Mouse (Mus musculus): ENCODE measurements around the gene Diras1. TPM values are rescaled to one million over a fixed set of nuclear protein-coding genes. Genes with fewer than 3 reads are reported as not detected.

Diras1 gene
- polyA plus RNA-seq, 2 experiments = not detected

DNA sequence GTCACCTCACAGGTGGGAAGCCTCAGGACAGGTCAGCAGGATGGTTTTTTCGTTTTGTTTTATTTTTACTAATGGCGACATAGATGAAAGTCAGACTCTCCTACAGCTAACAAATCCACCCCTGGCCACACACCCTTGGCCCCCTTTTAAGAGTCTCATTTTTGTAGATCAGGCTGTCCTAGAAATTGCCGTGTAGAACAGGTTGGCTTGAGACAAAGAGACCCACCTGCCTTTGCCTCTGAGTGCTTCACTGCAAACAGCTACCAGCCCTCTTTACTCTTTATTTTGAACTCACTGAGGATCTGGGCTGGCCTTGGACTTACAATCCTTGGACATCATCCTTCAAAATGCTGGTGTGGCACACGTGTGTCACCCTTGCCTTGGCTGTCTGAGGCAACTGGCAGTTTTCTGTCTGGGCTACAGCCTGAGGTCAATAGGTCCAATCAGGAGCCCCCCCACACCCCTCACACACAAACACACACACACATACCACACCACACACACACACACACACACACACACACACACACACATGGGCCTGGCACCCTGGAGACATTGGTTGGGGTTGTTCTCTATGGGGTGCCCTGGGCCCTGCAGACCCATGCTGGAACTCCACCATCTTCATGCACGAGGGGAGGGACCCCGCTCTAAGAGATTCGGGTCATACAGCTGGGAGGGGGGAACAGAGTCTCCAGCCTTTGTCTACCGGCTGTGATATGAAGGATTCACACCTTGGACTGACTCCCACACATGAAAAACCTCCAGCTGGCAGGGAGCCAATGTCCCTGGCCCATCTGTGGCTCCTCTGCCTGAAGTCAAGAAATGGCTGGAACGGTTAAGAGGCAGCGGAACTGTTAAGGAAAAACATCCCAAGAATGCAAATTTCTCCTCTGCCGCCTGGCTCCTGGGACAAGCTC, 53.1 kb downstream of the Diras1 start:
- H3K27ac ChIP-seq = no peak overlapping the region
- H3K4me3 ChIP-seq (ENCODE audit: insufficient read depth in 1 of 2, low read depth in 2 of 2, low read length in 2 of 2) = no peak overlapping the region
- no peak overlapping the region for H3K9ac ChIP-seq (replicated peaks)
- H3K9me3 ChIP-seq (ENCODE audit: control insufficient read depth, low read length) = no peaks in the 10 kb centered on the region
- no peak for DNase-seq (ENCODE audit: low read depth in 3 of 3, low spot score in 3 of 3)
- no peaks in the 10 kb centered on the region for H3K27me3 ChIP-seq (ENCODE audit: control insufficient read depth, insufficient read depth, low read length)
- 53% methylated on average over 11 of the region's 11 CpGs for WGBS (ENCODE audit: insufficient replicate concordance)
- no peaks in the 10 kb centered on the region for H3K36me3 ChIP-seq (replicated peaks; ENCODE audit: control insufficient read depth, insufficient read depth, low read depth)
- H3K4me2 ChIP-seq (ENCODE audit: low read depth) = no peak overlapping the region
- no peak for ATAC-seq (ENCODE audit: insufficient read depth)
- H3K4me1 ChIP-seq (replicated peaks; ENCODE audit: control insufficient read depth in 2 of 2, insufficient read depth in 2 of 2, low read length in 1 of 2) = peaks cover 0 to 4% of the 10 kb centered on the region in 2 experiments; a peak in 1 of 4 replicates
- TF ChIP-seq CTCF (IDR thresholded peaks at IDR 0.05; ENCODE audit: low read depth) = no peak
- TF ChIP-seq EP300 (IDR thresholded peaks at IDR 0.05; ENCODE audit: low read depth) = no peak

DNA sequence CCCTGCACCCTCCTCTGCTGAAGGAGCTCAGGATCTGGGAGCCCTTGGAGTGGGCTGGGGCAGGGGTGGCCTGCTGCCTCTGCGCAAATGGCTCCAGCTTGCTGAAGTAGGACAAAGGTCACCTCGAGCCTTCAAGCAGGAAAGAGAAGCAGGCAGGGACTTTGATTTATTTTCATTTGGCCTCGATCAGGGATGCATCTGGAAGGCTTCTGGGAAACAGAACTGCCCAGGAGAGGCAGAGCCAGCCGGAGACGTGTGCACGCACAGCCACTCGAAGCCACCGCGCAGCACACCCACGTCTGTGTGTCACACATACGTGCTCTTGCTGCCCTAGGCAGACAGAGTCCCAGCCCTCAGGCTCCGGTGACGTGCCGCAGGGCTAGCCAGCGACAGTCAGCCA, 53.9 kb downstream of the Diras1 start:
- TF ChIP-seq CTCF (IDR thresholded peaks at IDR 0.05; ENCODE audit: low read depth) = no peak
- no peak for TF ChIP-seq EP300 (IDR thresholded peaks at IDR 0.05; ENCODE audit: low read depth)
- Histone ChIP-seq H3K27me3 (ENCODE audit: control insufficient read depth, insufficient read depth, low read length) (no peaks in the 10 kb centered on the region), H3K4me3 (ENCODE audit: insufficient read depth in 1 of 2, low read depth in 2 of 2, low read length in 2 of 2) (no peak overlapping the region), H3K9me3 (ENCODE audit: control insufficient read depth, low read length) (no peaks in the 10 kb centered on the region), H3K27ac (no peak overlapping the region), H3K4me2 (ENCODE audit: low read depth) (no peak overlapping the region), H3K36me3 (replicated peaks; ENCODE audit: control insufficient read depth, insufficient read depth, low read depth) (no peaks in the 10 kb centered on the region), H3K4me1 (replicated peaks; ENCODE audit: control insufficient read depth in 2 of 2, insufficient read depth in 2 of 2, low read length in 1 of 2) (peaks cover 0 to 8% of the 10 kb centered on the region in 2 experiments; a peak in 2 of 4 replicates), H3K9ac (replicated peaks) (no peak overlapping the region)
- ATAC-seq (ENCODE audit: insufficient read depth) (no peak), DNase-seq (ENCODE audit: low read depth in 3 of 3, low spot score in 3 of 3) (no peak)
- WGBS (ENCODE audit: insufficient replicate concordance) = 65% methylated on average over 15 of the region's 15 CpGs

DNA sequence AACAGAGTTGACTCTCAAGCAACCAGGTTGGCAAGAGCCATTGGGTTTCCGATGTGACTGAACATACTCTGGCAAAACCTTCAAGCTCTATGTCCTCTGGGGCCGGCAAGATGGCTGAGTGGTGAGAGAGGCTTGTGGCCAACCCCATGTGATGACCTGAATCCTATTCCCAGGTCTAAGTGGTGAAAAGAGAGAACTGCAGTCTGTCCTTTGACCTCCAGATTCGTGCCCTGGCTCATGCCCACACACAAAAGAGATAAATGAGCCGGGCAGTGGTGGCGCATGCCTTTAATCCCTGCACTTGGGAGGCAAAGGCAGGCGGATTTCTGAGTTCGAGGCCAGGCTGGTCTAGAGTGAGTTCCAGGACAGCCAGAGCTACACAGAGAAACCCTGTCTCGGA, 55.3 kb downstream of the Diras1 start:
- no peak overlapping the region for H3K9ac ChIP-seq (replicated peaks)
- H3K27ac ChIP-seq = no peak overlapping the region
- H3K36me3 ChIP-seq (replicated peaks; ENCODE audit: control insufficient read depth, insufficient read depth, low read depth) = no peaks in the 10 kb centered on the region
- H3K4me3 ChIP-seq (ENCODE audit: insufficient read depth in 1 of 2, low read depth in 2 of 2, low read length in 2 of 2) = no peak overlapping the region
- ATAC-seq (ENCODE audit: insufficient read depth) (no peak), DNase-seq (ENCODE audit: low read depth in 3 of 3, low spot score in 3 of 3) (no peak)
- H3K4me1 ChIP-seq (replicated peaks; ENCODE audit: control insufficient read depth in 2 of 2, insufficient read depth in 2 of 2, low read length in 1 of 2) = peaks cover 0 to 7% of the 10 kb centered on the region in 2 experiments; a peak in 2 of 4 replicates
- WGBS (ENCODE audit: insufficient replicate concordance) = 65% methylated on average over 8 of the region's 8 CpGs
- TF ChIP-seq CTCF (IDR thresholded peaks at IDR 0.05; ENCODE audit: low read depth) (no peak), EP300 (IDR thresholded peaks at IDR 0.05; ENCODE audit: low read depth) (no peak)
- H3K4me2 ChIP-seq (ENCODE audit: low read depth) = no peak overlapping the region
- no peaks in the 10 kb centered on the region for H3K9me3 ChIP-seq (ENCODE audit: control insufficient read depth, low read length)
- no peaks in the 10 kb centered on the region for H3K27me3 ChIP-seq (ENCODE audit: control insufficient read depth, insufficient read depth, low read length)

Other genes starting within 250 kb of the Diras1 start
- 26.1 and 35.6 TPM in 2 replicates for gene Sf3a2, start 227.5 kb downstream of the Diras1 start, polyA plus RNA-seq (2012; rRNA removed)
- 36.1 and 40.7 TPM in 2 replicates for gene Sf3a2, start 227.5 kb downstream of the Diras1 start, polyA plus RNA-seq (2014; fragmentation: Nextera tagmentation; extraction: Ambion mirVana)
- gene Plekhj1, start 227.0 kb downstream of the Diras1 start, polyA plus RNA-seq (2012; rRNA removed) = 46.7 and 50.8 TPM in 2 replicates
- 77.0 and 85.0 TPM in 2 replicates for gene Plekhj1, start 227.0 kb downstream of the Diras1 start, polyA plus RNA-seq (2014; fragmentation: Nextera tagmentation; extraction: Ambion mirVana)
- gene Amh, start 220.4 kb downstream of the Diras1 start, polyA plus RNA-seq (2012; rRNA removed) = 0.31 and 0.36 TPM in 2 replicates
- 0.08 TPM in 1 of 2 replicates, not detected in the other for gene Amh, start 220.4 kb downstream of the Diras1 start, polyA plus RNA-seq (2014; fragmentation: Nextera tagmentation; extraction: Ambion mirVana)
- gene Jsrp1, start 212.2 kb downstream of the Diras1 start, polyA plus RNA-seq (2012; rRNA removed) = 0.15 TPM in 1 of 2 replicates, not detected in the other
- not detected in 2 replicates for gene Jsrp1, start 212.2 kb downstream of the Diras1 start, polyA plus RNA-seq (2014; fragmentation: Nextera tagmentation; extraction: Ambion mirVana)
- 673 and 795 TPM in 2 replicates for gene Oaz1, start 199.0 kb downstream of the Diras1 start, polyA plus RNA-seq (2012; rRNA removed)
- 1,285 and 1,384 TPM in 2 replicates for gene Oaz1, start 199.0 kb downstream of the Diras1 start, polyA plus RNA-seq (2014; fragmentation: Nextera tagmentation; extraction: Ambion mirVana)
- gene Lingo3, start 181.6 kb downstream of the Diras1 start, polyA plus RNA-seq (2012; rRNA removed) = 0.01 TPM in 1 of 2 replicates, not detected in the other
- gene Lingo3, start 181.6 kb downstream of the Diras1 start, polyA plus RNA-seq (2014; fragmentation: Nextera tagmentation; extraction: Ambion mirVana) = 0.04 TPM in 1 of 2 replicates, not detected in the other
- 196 and 215 TPM in 2 replicates for gene Lsm7, start 170.5 kb downstream of the Diras1 start, polyA plus RNA-seq (2012; rRNA removed)
- 178 and 181 TPM in 2 replicates for gene Lsm7, start 170.5 kb downstream of the Diras1 start, polyA plus RNA-seq (2014; fragmentation: Nextera tagmentation; extraction: Ambion mirVana)
- gene Sppl2b, start 170.4 kb downstream of the Diras1 start, polyA plus RNA-seq (2012; rRNA removed) = 76.1 and 82.4 TPM in 2 replicates
- 34.7 and 44.5 TPM in 2 replicates for gene Sppl2b, start 170.4 kb downstream of the Diras1 start, polyA plus RNA-seq (2014; fragmentation: Nextera tagmentation; extraction: Ambion mirVana)
- gene Tmprss9, start 153.8 kb downstream of the Diras1 start, polyA plus RNA-seq (2012; rRNA removed) = 0.05 and 0.06 TPM in 2 replicates
- gene Tmprss9, start 153.8 kb downstream of the Diras1 start, polyA plus RNA-seq (2014; fragmentation: Nextera tagmentation; extraction: Ambion mirVana) = not detected in 2 replicates
- gene Timm13, start 124.7 kb downstream of the Diras1 start, polyA plus RNA-seq (2012; rRNA removed) = 114 and 145 TPM in 2 replicates
- 201 and 208 TPM in 2 replicates for gene Timm13, start 124.7 kb downstream of the Diras1 start, polyA plus RNA-seq (2014; fragmentation: Nextera tagmentation; extraction: Ambion mirVana)
- gene Lmnb2, start 107.4 kb downstream of the Diras1 start, polyA plus RNA-seq (2012; rRNA removed) = 9.5 and 11.3 TPM in 2 replicates
- 2.8 and 3.2 TPM in 2 replicates for gene Lmnb2, start 107.4 kb downstream of the Diras1 start, polyA plus RNA-seq (2014; fragmentation: Nextera tagmentation; extraction: Ambion mirVana)
- gene Gadd45b, start 95.6 kb downstream of the Diras1 start, polyA plus RNA-seq (2012; rRNA removed) = 1.3 and 1.9 TPM in 2 replicates
- gene Gadd45b, start 95.6 kb downstream of the Diras1 start, polyA plus RNA-seq (2014; fragmentation: Nextera tagmentation; extraction: Ambion mirVana) = 2.0 and 2.7 TPM in 2 replicates
- 0.19 and 0.25 TPM in 2 replicates for gene Gng7, start 10.7 kb downstream of the Diras1 start, polyA plus RNA-seq (2012; rRNA removed)
- gene Gng7, start 10.7 kb downstream of the Diras1 start, polyA plus RNA-seq (2014; fragmentation: Nextera tagmentation; extraction: Ambion mirVana) = 0.23 and 0.33 TPM in 2 replicates
- 4.2 and 4.4 TPM in 2 replicates for gene Slc39a3, start 11.8 kb upstream of the Diras1 start, polyA plus RNA-seq (2012; rRNA removed)
- 2.7 and 3.2 TPM in 2 replicates for gene Slc39a3, start 11.8 kb upstream of the Diras1 start, polyA plus RNA-seq (2014; fragmentation: Nextera tagmentation; extraction: Ambion mirVana)
- gene Sgta, start 34.5 kb upstream of the Diras1 start, polyA plus RNA-seq (2012; rRNA removed) = 38.4 and 43.6 TPM in 2 replicates
- 43.8 and 48.0 TPM in 2 replicates for gene Sgta, start 34.5 kb upstream of the Diras1 start, polyA plus RNA-seq (2014; fragmentation: Nextera tagmentation; extraction: Ambion mirVana)
- 20.5 and 21.7 TPM in 2 replicates for gene Thop1, start 44.4 kb upstream of the Diras1 start, polyA plus RNA-seq (2012; rRNA removed)
- 15.0 and 17.7 TPM in 2 replicates for gene Thop1, start 44.4 kb upstream of the Diras1 start, polyA plus RNA-seq (2014; fragmentation: Nextera tagmentation; extraction: Ambion mirVana)
- gene Creb3l3, start 73.2 kb upstream of the Diras1 start, polyA plus RNA-seq (2012; rRNA removed) = 10.9 and 11.0 TPM in 2 replicates
- 16.8 and 20.1 TPM in 2 replicates for gene Creb3l3, start 73.2 kb upstream of the Diras1 start, polyA plus RNA-seq (2014; fragmentation: Nextera tagmentation; extraction: Ambion mirVana)
- 56.0 and 60.3 TPM in 2 replicates for gene Map2k2, start 80.3 kb upstream of the Diras1 start, polyA plus RNA-seq (2012; rRNA removed)
- gene Map2k2, start 80.3 kb upstream of the Diras1 start, polyA plus RNA-seq (2014; fragmentation: Nextera tagmentation; extraction: Ambion mirVana) = 90.0 and 98.9 TPM in 2 replicates
- gene Zbtb7a, start 109.6 kb upstream of the Diras1 start, polyA plus RNA-seq (2012; rRNA removed) = 15.2 and 16.3 TPM in 2 replicates
- gene Zbtb7a, start 109.6 kb upstream of the Diras1 start, polyA plus RNA-seq (2014; fragmentation: Nextera tagmentation; extraction: Ambion mirVana) = 25.1 and 30.8 TPM in 2 replicates
- 11.2 and 13.2 TPM in 2 replicates for gene Pias4, start 142.3 kb upstream of the Diras1 start, polyA plus RNA-seq (2012; rRNA removed)
- gene Pias4, start 142.3 kb upstream of the Diras1 start, polyA plus RNA-seq (2014; fragmentation: Nextera tagmentation; extraction: Ambion mirVana) = 14.9 and 19.0 TPM in 2 replicates
- 476 and 570 TPM in 2 replicates for gene Eef2, start 151.0 kb upstream of the Diras1 start, polyA plus RNA-seq (2012; rRNA removed)
- gene Eef2, start 151.0 kb upstream of the Diras1 start, polyA plus RNA-seq (2014; fragmentation: Nextera tagmentation; extraction: Ambion mirVana) = 233 and 270 TPM in 2 replicates
- 16.6 and 17.6 TPM in 2 replicates for gene Dapk3, start 157.3 kb upstream of the Diras1 start, polyA plus RNA-seq (2012; rRNA removed)
- gene Dapk3, start 157.3 kb upstream of the Diras1 start, polyA plus RNA-seq (2014; fragmentation: Nextera tagmentation; extraction: Ambion mirVana) = 13.0 and 16.5 TPM in 2 replicates
- not detected in 2 replicates for gene 4930442H23Rik, start 158.2 kb upstream of the Diras1 start, polyA plus RNA-seq (2012; rRNA removed)
- gene 4930442H23Rik, start 158.2 kb upstream of the Diras1 start, polyA plus RNA-seq (2014; fragmentation: Nextera tagmentation; extraction: Ambion mirVana) = not detected in 2 replicates
- gene Nmrk2, start 176.4 kb upstream of the Diras1 start, polyA plus RNA-seq (2012; rRNA removed) = not detected in 2 replicates
- not detected in 2 replicates for gene Nmrk2, start 176.4 kb upstream of the Diras1 start, polyA plus RNA-seq (2014; fragmentation: Nextera tagmentation; extraction: Ambion mirVana)
- 0.01 and 0.14 TPM in 2 replicates for gene Atcay, start 205.2 kb upstream of the Diras1 start, polyA plus RNA-seq (2012; rRNA removed)
- gene Atcay, start 205.2 kb upstream of the Diras1 start, polyA plus RNA-seq (2014; fragmentation: Nextera tagmentation; extraction: Ambion mirVana) = not detected in 2 replicates
- 0.39 and 0.46 TPM in 2 replicates for gene Zfr2, start 207.5 kb upstream of the Diras1 start, polyA plus RNA-seq (2012; rRNA removed)
- 0.21 and 0.38 TPM in 2 replicates for gene Zfr2, start 207.5 kb upstream of the Diras1 start, polyA plus RNA-seq (2014; fragmentation: Nextera tagmentation; extraction: Ambion mirVana)
- gene Matk, start 227.3 kb upstream of the Diras1 start, polyA plus RNA-seq (2012; rRNA removed) = 0.74 and 1.1 TPM in 2 replicates
- gene Matk, start 227.3 kb upstream of the Diras1 start, polyA plus RNA-seq (2014; fragmentation: Nextera tagmentation; extraction: Ambion mirVana) = 1.3 and 1.6 TPM in 2 replicates
- 42.8 and 49.9 TPM in 2 replicates for gene Mrpl54, start 241.3 kb upstream of the Diras1 start, polyA plus RNA-seq (2012; rRNA removed)
- 113 and 120 TPM in 2 replicates for gene Mrpl54, start 241.3 kb upstream of the Diras1 start, polyA plus RNA-seq (2014; fragmentation: Nextera tagmentation; extraction: Ambion mirVana)
- 14.3 and 14.6 TPM in 2 replicates for gene Apba3, start 241.3 kb upstream of the Diras1 start, polyA plus RNA-seq (2012; rRNA removed)
- 15.7 and 16.1 TPM in 2 replicates for gene Apba3, start 241.3 kb upstream of the Diras1 start, polyA plus RNA-seq (2014; fragmentation: Nextera tagmentation; extraction: Ambion mirVana)